Mouse (Mus musculus): Measurements from ENCODE around the gene Il1r2. TPM values are rescaled to one million over a fixed set of nuclear protein-coding genes. Genes with fewer than 3 reads are reported as not detected.

Gene Il1r2
- total RNA-seq, 1 experiment = 2.6 TPM

DNA sequence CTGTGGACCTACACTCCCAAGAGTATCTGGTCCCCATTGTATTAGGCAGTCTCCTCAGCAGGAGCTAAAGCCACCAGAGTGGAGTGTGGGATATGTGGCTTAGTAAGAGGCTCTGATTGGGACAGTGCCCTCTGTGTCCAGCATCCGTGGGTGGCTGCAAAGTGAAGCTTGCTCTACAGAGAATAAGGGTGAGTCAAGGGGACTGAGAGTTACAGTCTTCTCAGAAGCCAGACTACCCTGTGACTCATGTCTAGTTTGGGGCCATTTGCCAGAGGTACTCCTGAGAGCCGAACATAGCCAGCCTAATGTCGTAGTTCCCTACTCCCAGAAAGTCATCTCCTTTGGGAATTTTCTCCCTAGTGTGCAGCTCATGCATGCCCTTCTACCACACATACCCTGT lies 100.3 kb downstream of the Il1r2 start:
- H3K27ac ChIP-seq (ENCODE audit: insufficient read depth, low read depth, low read length, poor library complexity, severe bottlenecking) = no peak overlapping the region
- H3K9ac ChIP-seq (ENCODE audit: insufficient read depth, low read depth, low read length, poor library complexity, severe bottlenecking) = no peak overlapping the region
- TF ChIP-seq CHD2 (IDR thresholded peaks at IDR 0.05; ENCODE audit: low read depth, low read length) (no peak), ZC3H11A (IDR thresholded peaks at IDR 0.05; ENCODE audit: borderline replicate concordance, low read depth, low read length) (no peak), MAFK (IDR thresholded peaks at IDR 0.05; ENCODE audit: insufficient read depth, low read depth, low read length) (no peak), ZNF384 (IDR thresholded peaks at IDR 0.05; ENCODE audit: low read depth, low read length) (no peak), HCFC1 (IDR thresholded peaks at IDR 0.05; ENCODE audit: borderline replicate concordance, insufficient read depth, low read length) (no peak)
- H3K4me1 ChIP-seq (ENCODE audit: control insufficient read depth in 2 of 2, insufficient read depth in 2 of 2, low read length in 2 of 2, poor library complexity in 1 of 2) = no peaks in the 10 kb centered on the region
- H3K9me3 ChIP-seq (ENCODE audit: control insufficient read depth, insufficient read depth, low read depth, low read length) = no peaks in the 10 kb centered on the region
- no peak overlapping the region for H3K4me3 ChIP-seq (ENCODE audit: insufficient read depth in 1 of 2, low read depth in 1 of 2, low read length in 2 of 2, poor library complexity in 1 of 2, severe bottlenecking in 1 of 2)
- in situ Hi-C loops (cut with MboI; ENCODE audit: low sequenced_read_pairs in 2 of 2, unreplicated experiment in 2 of 2) = no loop called here
- DNase-seq (ENCODE audit: low read depth, low spot score) = no peak
- H3K36me3 ChIP-seq (ENCODE audit: control insufficient read depth, insufficient read depth, low read length, poor library complexity, severe bottlenecking) = no peaks in the 10 kb centered on the region

Other genes with a start within 250 kb of the Il1r2 start
- 142 and 161 TPM in 2 replicates for gene Map4k4, start 173.2 kb upstream of the Il1r2 start, total RNA-seq (2012; rRNA removed)
- 0.21 and 0.36 TPM in 2 replicates for gene Il1r1, start 151.0 kb downstream of the Il1r2 start, total RNA-seq (2012; rRNA removed)